Mouse (Mus musculus): ENCODE measurements at regions not wholly inside any gene's neighbourhood (a gene's known extent, or its start where the extent isn't known, plus 50 kb on each side); places are given as distances from the start of the nearest gene placed in this dataset.

DNA sequence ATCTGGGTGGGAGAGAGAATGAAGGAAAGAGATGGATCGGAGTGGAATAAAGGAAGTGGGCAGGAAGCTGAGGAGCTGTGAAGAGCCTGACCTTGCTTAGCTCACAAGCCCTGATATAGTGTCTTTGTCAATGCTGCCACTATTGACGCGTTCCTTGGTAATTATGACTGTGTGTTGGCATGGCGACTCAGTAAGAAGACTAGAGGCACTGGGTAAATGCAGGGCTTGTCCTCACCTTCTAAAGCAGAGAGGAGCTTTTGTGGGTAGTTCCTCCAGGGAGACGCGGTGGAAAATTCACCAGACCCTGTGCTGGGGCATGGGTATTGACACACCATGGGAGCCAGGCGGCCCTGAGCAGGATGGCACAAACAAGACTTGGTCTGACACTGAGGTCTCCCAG lies 52.8 kb upstream of the Polg start:
- no peak for DNase-seq (ENCODE audit: low spot score in 2 of 2)

DNA sequence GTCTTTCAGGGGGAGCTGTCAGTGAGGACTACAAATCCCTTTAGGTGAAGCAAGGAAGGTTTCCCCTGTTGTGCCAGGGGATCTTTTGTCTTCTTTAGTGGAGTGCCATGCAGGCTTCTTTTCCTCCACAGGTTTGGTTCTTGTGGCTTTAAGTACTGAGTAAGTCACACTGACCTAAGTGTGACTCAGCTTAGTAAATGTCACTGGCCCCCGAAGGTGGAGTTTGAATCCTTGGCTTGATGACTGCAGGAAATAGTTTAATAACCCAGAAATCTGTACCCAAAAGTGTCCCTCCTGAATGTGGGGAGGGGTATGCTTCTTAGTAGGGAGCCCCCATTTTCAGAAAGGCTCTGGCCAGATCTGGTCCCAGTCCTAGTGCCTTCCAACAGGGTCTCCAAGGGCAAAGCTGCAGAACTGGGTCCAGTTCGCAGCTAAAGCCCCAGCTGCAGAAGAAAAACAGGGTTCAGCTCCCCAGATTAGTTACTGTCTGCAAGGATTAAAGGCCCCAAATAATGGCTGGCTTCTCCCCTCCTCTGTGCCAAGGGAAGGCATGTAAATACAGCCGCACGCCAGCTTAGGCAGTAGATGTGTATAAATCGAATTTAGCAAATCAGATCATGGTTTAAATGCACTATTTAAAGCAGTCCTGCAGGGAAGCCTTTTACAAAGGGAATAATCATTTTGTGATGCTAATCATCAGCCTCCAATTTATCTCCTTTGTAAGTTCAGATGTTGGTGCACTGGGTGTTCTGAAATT lies 51.6 kb upstream of the Polg start:
- DNase-seq (ENCODE audit: low spot score in 2 of 2), result no peak

DNA sequence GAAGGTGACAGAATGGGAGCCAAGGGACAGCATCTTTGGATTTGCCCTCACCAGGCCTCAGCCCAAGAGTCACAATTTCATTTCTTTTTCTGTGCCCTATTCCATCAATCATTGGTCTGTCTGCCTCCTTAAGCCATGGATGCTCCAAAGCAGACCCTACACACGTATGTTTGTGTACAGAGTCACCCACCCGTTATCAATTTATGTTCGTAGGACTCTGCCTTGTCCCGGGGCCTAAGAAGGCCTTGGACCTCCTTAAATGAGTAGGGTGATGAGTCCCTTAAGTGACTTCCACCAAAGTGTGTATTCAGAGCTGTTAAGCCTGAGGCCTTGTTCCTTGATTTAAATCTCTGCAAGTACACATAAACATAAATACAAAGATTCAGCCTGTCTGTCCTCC lies 50.1 kb upstream of the Polg start:
- DNase-seq (ENCODE audit: low spot score in 2 of 2), result no peak
